ENCODE assay signal across 10 mouse cellular contexts in the genomic region with DNA sequence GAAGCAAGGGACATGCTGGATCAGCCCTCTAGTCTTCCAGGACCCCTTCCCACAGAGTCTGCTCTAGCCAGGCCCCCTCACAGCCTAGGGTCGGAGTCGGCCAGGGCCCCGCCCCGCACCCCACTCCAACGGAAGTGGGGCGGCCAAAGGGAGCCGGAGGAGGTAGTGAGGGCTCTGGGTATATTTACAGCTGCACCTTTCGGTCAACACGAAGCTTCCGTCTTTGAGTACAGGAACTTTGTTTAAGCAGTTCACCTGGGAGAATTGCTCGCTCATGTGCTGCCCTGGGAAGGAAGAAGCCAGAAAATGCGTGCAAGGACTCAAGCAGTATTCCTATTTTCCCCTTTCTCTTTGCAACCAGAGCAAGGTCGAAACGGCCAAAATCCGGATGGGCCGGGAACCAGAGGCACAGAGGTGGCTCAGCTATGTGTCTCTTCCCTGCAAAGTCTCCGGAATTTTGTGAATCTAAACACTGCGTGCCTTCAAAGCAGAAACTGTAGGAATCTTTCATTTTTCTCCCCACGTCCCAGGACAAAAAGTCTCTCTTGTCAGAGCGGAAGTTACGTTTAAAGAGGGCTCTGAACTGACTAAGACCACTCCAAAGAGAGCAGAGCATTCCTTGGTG. TPM values are rescaled to one million over a fixed set of nuclear protein-coding genes. Genes with fewer than 3 reads are reported as not detected.
DNase-seq lines count a peak whose midpoint lies in the region; ATAC-seq and TF ChIP-seq lines count a peak whose summit lies in the region.
"Had no signal": no experiment of that assay in that cellular context is flagged by ENCODE, and none has a peak within 500 bp of the region (broad histone marks: within the 10 kb centered on the region; RNA-seq: fewer than 3 reads in every experiment).

No protein-coding gene starts in this region.

- WGBS in forebrain, embryonic 12.5 days: 21% methylated on average over 21 of the region's 21 CpGs
- 7% methylated on average over 21 of the region's 21 CpGs for WGBS in intestine, embryonic 14.5 days
- WGBS in small intestine, adult 2 months: 4% methylated on average over 21 of the region's 21 CpGs

- H3K27me3 ChIP-seq in forebrain, embryonic 12.5 days: peaks cover 43% of the 10 kb centered on the region
- H3K27me3 ChIP-seq in intestine, embryonic 14.5 days (replicated peaks; ENCODE audit: control insufficient read depth, insufficient read depth, low read length): no peaks in the 10 kb centered on the region
- H3K27me3 ChIP-seq in small intestine, adult 2 months (ENCODE audit: control insufficient read depth, insufficient read depth, low read length): no peaks in the 10 kb centered on the region
- H3K27me3 ChIP-seq: Patski had no signal

- TF ChIP-seq CTCF in small intestine, adult 2 months (IDR thresholded peaks at IDR 0.05; ENCODE audit: extremely low read depth, insufficient read length, insufficient replicate concordance, low read depth, low read length): no peak

- TF ChIP-seq POLR2A in small intestine, adult 2 months (IDR thresholded peaks at IDR 0.05; ENCODE audit: low read depth, low read length): no peak

- H3K27ac ChIP-seq in forebrain, embryonic 12.5 days: no peak overlapping the region
- peak overlapping the region; percentile 22; the same call in 1 of the 2 replicates for H3K27ac ChIP-seq in intestine, embryonic 14.5 days (ENCODE audit: low read depth)
- H3K27ac ChIP-seq in small intestine, adult 2 months (ENCODE audit: insufficient read depth, low read depth, low read length): peak overlapping the region; percentile 77

- H3K4me1 ChIP-seq in forebrain, embryonic 12.5 days: peaks cover 42% of the 10 kb centered on the region
- H3K4me1 ChIP-seq in intestine, embryonic 14.5 days (replicated peaks; ENCODE audit: control insufficient read depth, insufficient read depth, low read length): peaks cover 33% of the 10 kb centered on the region
- peaks cover 10% of the 10 kb centered on the region for H3K4me1 ChIP-seq in small intestine, adult 2 months (ENCODE audit: control insufficient read depth, insufficient read depth, insufficient read length, low read length)

- no peaks in the 10 kb centered on the region for H3K36me3 ChIP-seq in forebrain, embryonic 12.5 days (replicated peaks)
- H3K36me3 ChIP-seq in intestine, embryonic 14.5 days (ENCODE audit: control insufficient read depth, insufficient read depth, low read length): no peaks in the 10 kb centered on the region
- no peaks in the 10 kb centered on the region for H3K36me3 ChIP-seq in small intestine, adult 2 months (ENCODE audit: control insufficient read depth, insufficient read depth, low read length)

- intact Hi-C loops in gastrocnemius, postnatal 14 days (cut with DNase I; ENCODE audit: low total_unique reads): loop anchor here (5.0 to 10.0 kb wide), 3 partner anchors 66 to 249 kb away; a partner anchor contains a TSS

- peak overlapping the region; percentile 39 for H3K4me3 ChIP-seq in forebrain, embryonic 12.5 days (replicated peaks)
- H3K4me3 ChIP-seq in intestine, embryonic 14.5 days (ENCODE audit: low read depth, low read length): peak overlapping the region; percentile 33
- H3K4me3 ChIP-seq in small intestine, adult 2 months (ENCODE audit: low read depth, low read length): peak overlapping the region; percentile 92

- H3K9me3 ChIP-seq in forebrain, embryonic 12.5 days: no peaks in the 10 kb centered on the region
- H3K9me3 ChIP-seq in intestine, embryonic 14.5 days (ENCODE audit: control insufficient read depth, low read length): no peaks in the 10 kb centered on the region

- DNase-seq in gastrocnemius, postnatal 14 days: peak; percentile 41
- DNase-seq in gastrocnemius, postnatal 25 days: no peak
- no peak for DNase-seq in intestine, embryonic 14.5 days (ENCODE audit: low spot score)
- DNase-seq in lung, adult 18-20 months: peak; percentile 48 to 56
- DNase-seq in right cerebral cortex, adult 18-20 months: no peak
- no peak for DNase-seq in cerebellum, postnatal 25 days

- H3K4me2 ChIP-seq in forebrain, embryonic 12.5 days: peak overlapping the region; percentile 63
- peak overlapping the region; percentile 74 for H3K4me2 ChIP-seq in intestine, embryonic 14.5 days (ENCODE audit: low read length)

- H3K9ac ChIP-seq in forebrain, embryonic 12.5 days: 0 out of 2 replicates have a peak overlapping the region, but pooled peaks have one; percentile 45
- H3K9ac ChIP-seq in intestine, embryonic 14.5 days (ENCODE audit: low read length): peak overlapping the region; percentile 46

- no peak for ATAC-seq in forebrain, embryonic 12.5 days (ENCODE audit: low FRiP score)
- ATAC-seq in intestine, embryonic 14.5 days (replicated peaks; ENCODE audit: low FRiP score, low TSS enrichment, low read depth): no peak
- ATAC-seq: Patski had no signal

RNA-seq across cellular contexts. Expression of a gene that starts 3.7 kb away (rescaled TPM):
- 1 to 10 TPM; 5.6 to 6.9 TPM for total RNA-seq in gastrocnemius, postnatal 14 days (2021)
- total RNA-seq in gastrocnemius, postnatal 25 days (2021): 1 to 10 TPM; 3.5 to 6.1 TPM
- 4.1 and 7.3 TPM in 2 replicates for polyA plus RNA-seq in forebrain, embryonic 12.5 days (2016; fragmentation: Nextera tagmentation; extraction: Ambion mirVana)
- 39.6 and 41.3 TPM in 2 replicates for polyA plus RNA-seq in intestine, embryonic 14.5 days (2014; fragmentation: Nextera tagmentation; extraction: Ambion mirVana)
- 68.6 and 89.9 TPM in 2 replicates for polyA plus RNA-seq in small intestine, adult 2 months (2012; rRNA removed)

RNA-seq across cellular contexts. Expression of a gene that starts 11.2 kb away (rescaled TPM):
- not detected for total RNA-seq in gastrocnemius, postnatal 14 days (2021)
- not detected for total RNA-seq in gastrocnemius, postnatal 25 days (2021)
- polyA plus RNA-seq in forebrain, embryonic 12.5 days (2016; fragmentation: Nextera tagmentation; extraction: Ambion mirVana): not detected in 2 replicates
- not detected in 2 replicates for polyA plus RNA-seq in intestine, embryonic 14.5 days (2014; fragmentation: Nextera tagmentation; extraction: Ambion mirVana)
- not detected in 2 replicates for polyA plus RNA-seq in small intestine, adult 2 months (2012; rRNA removed)
- total RNA-seq: hematopoietic stem cell, adult 5-6 weeks had no signal
- polyA plus RNA-seq: Patski had no signal

RNA-seq across cellular contexts. Expression of a gene that starts 26.5 kb away (rescaled TPM):
- total RNA-seq in gastrocnemius, postnatal 14 days (2021): 100 to 1,000 TPM; 155 to 170 TPM
- total RNA-seq in gastrocnemius, postnatal 25 days (2021): 100 to 1,000 TPM; 141 to 147 TPM
- 1,649 and 1,743 TPM in 2 replicates for polyA plus RNA-seq in forebrain, embryonic 12.5 days (2016; fragmentation: Nextera tagmentation; extraction: Ambion mirVana)
- 3,019 and 3,193 TPM in 2 replicates for polyA plus RNA-seq in intestine, embryonic 14.5 days (2014; fragmentation: Nextera tagmentation; extraction: Ambion mirVana)
- polyA plus RNA-seq in small intestine, adult 2 months (2012; rRNA removed): 755 and 830 TPM in 2 replicates

RNA-seq across cellular contexts. Expression of a gene that starts 35.2 kb away (rescaled TPM):
- total RNA-seq in gastrocnemius, postnatal 14 days (2021): 1 to 10 TPM; 7.0 to 8.2 TPM
- 1 to 10 TPM; 5.5 to 6.2 TPM for total RNA-seq in gastrocnemius, postnatal 25 days (2021)
- polyA plus RNA-seq in forebrain, embryonic 12.5 days (2016; fragmentation: Nextera tagmentation; extraction: Ambion mirVana): 4.9 and 6.3 TPM in 2 replicates
- 11.4 and 11.6 TPM in 2 replicates for polyA plus RNA-seq in intestine, embryonic 14.5 days (2014; fragmentation: Nextera tagmentation; extraction: Ambion mirVana)
- 103 and 157 TPM in 2 replicates for polyA plus RNA-seq in small intestine, adult 2 months (2012; rRNA removed)

RNA-seq across cellular contexts. Expression of a gene that starts 52.4 kb away (rescaled TPM):
- 1 to 10 TPM; 5.3 to 7.5 TPM for total RNA-seq in gastrocnemius, postnatal 14 days (2021)
- 1 to 10 TPM; 4.0 to 4.7 TPM for total RNA-seq in gastrocnemius, postnatal 25 days (2021)
- 1.5 and 2.1 TPM in 2 replicates for polyA plus RNA-seq in forebrain, embryonic 12.5 days (2016; fragmentation: Nextera tagmentation; extraction: Ambion mirVana)
- 28.0 and 28.7 TPM in 2 replicates for polyA plus RNA-seq in intestine, embryonic 14.5 days (2014; fragmentation: Nextera tagmentation; extraction: Ambion mirVana)
- polyA plus RNA-seq in small intestine, adult 2 months (2012; rRNA removed): 45.3 and 54.7 TPM in 2 replicates

Comparison
In these comparisons a context has a peak if more than half of its experiments do, and no peak if none do; other contexts are left out.
1. DNase-seq: peak in gastrocnemius, postnatal 14 days (single experiment) and lung, adult 18-20 months (2 of 2); none in gastrocnemius, postnatal 25 days (single experiment), intestine, embryonic 14.5 days (single experiment), right cerebral cortex, adult 18-20 months (single experiment) and cerebellum, postnatal 25 days (0 of 2).
2. H3K4me3 ChIP-seq: peak in every context shown above with its lines; median percentile 92 in small intestine, adult 2 months; 39 in forebrain, embryonic 12.5 days; 33 in intestine, embryonic 14.5 days.